Comparison of ENCODE assay signal across 9 mouse cellular contexts in the genomic region with DNA sequence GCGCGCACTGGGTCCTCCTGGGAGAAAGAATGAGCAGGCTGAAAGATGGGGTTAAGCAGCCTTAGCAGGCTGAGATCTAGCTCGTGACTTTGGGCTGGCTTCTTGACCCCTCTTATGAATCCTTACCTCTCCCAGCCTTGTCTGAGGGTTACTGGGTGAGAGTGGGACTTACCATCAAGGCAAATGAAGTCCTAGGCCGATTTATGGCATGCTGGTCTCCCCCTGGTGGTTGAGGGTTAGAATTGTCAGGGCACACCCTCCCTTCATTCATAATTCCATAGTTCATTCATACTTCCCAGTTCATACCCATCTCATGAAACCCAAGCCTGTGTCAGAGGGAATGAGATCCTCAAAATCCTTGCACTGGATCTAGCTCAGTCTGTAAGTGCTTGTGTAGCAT. TPM values are rescaled to one million over a fixed set of nuclear protein-coding genes. Genes with fewer than 3 reads are reported as not detected.
DNase-seq lines count a peak whose midpoint lies in the region; ATAC-seq and TF ChIP-seq lines count a peak whose summit lies in the region.
"Had no signal": no experiment of that assay in that cellular context is flagged by ENCODE, and none has a peak within 500 bp of the region (broad histone marks: within the 10 kb centered on the region; RNA-seq: fewer than 3 reads in every experiment).

No protein-coding gene starts in this region.

- H3K4me2 ChIP-seq in heart, embryonic 11.5 days = no peak overlapping the region

- no peak for TF ChIP-seq CTCF in thymus, adult 2 months (IDR thresholded peaks at IDR 0.05; ENCODE audit: borderline replicate concordance, control insufficient read depth, extremely low read depth, insufficient read depth, low read length, poor library complexity)
- peak; percentile 34; the same call in 1 of the 2 replicates for TF ChIP-seq CTCF in bone marrow macrophage, adult 2 months (IDR thresholded peaks at IDR 0.05; ENCODE audit: low read depth, low read length)

- no peak overlapping the region for H3K9ac ChIP-seq in heart, embryonic 11.5 days (ENCODE audit: low read depth, low read length)

- no peaks in the 10 kb centered on the region for H3K4me1 ChIP-seq in heart, embryonic 11.5 days (ENCODE audit: control insufficient read depth, insufficient read depth, low read length)
- H3K4me1 ChIP-seq in thymus, adult 2 months (replicated peaks; ENCODE audit: control insufficient read depth, insufficient read depth, low read length) = peaks cover 5% of the 10 kb centered on the region; the same call in 1 of the 2 replicates
- H3K4me1 ChIP-seq in bone marrow macrophage, adult 2 months (ENCODE audit: control insufficient read depth, insufficient read depth, low read length) = peaks cover 2% of the 10 kb centered on the region; the same call in 1 of the 2 replicates

- no peaks in the 10 kb centered on the region for H3K36me3 ChIP-seq in heart, embryonic 11.5 days (ENCODE audit: control insufficient read depth, insufficient read depth, low read length)
- H3K36me3 ChIP-seq in thymus, adult 2 months (ENCODE audit: control insufficient read depth, insufficient read depth, low read length) = no peaks in the 10 kb centered on the region

- no peak overlapping the region for H3K27ac ChIP-seq in heart, embryonic 11.5 days (ENCODE audit: low read depth, low read length)
- no peak overlapping the region for H3K27ac ChIP-seq in thymus, adult 2 months (ENCODE audit: control insufficient read depth, insufficient read depth, low read length)
- H3K27ac ChIP-seq in bone marrow macrophage, adult 2 months (ENCODE audit: insufficient read depth, low read depth, low read length) = no peak overlapping the region

- WGBS in heart, embryonic 11.5 days (ENCODE audit: insufficient replicate concordance) = 47% methylated on average over 4 of the region's 4 CpGs
- 55% methylated on average over 4 of the region's 4 CpGs for WGBS in thymus, adult 2 months

- no peak overlapping the region for H3K4me3 ChIP-seq in heart, embryonic 11.5 days (ENCODE audit: low read depth, low read length)
- H3K4me3 ChIP-seq in thymus, adult 2 months (ENCODE audit: control insufficient read depth, insufficient read depth, low read length) = no peak overlapping the region
- H3K4me3 ChIP-seq in bone marrow macrophage, adult 2 months (ENCODE audit: insufficient read depth, low read length) = no peak overlapping the region

- no peaks in the 10 kb centered on the region for H3K9me3 ChIP-seq in heart, embryonic 11.5 days (replicated peaks; ENCODE audit: control insufficient read depth, low read length)

- no peaks in the 10 kb centered on the region for H3K27me3 ChIP-seq in heart, embryonic 11.5 days (ENCODE audit: control insufficient read depth, insufficient read depth, low read length)
- H3K27me3 ChIP-seq in thymus, adult 2 months (ENCODE audit: control insufficient read depth, insufficient read depth, low read length) = no peaks in the 10 kb centered on the region; the same call in 1 of the 2 replicates

- ATAC-seq in heart, embryonic 11.5 days (replicated peaks; ENCODE audit: insufficient number of reproducible peaks, low FRiP score, low TSS enrichment) = no peak
- ATAC-seq in granulocyte monocyte progenitor cell, adult 5-6 weeks (replicated peaks; ENCODE audit: poor library complexity, severe bottlenecking) = peak; percentile 25; the same call in 1 of the 2 replicates
- peak; percentile 21; the same call in 1 of the 2 replicates for ATAC-seq in megakaryocyte-erythroid progenitor cell, adult 5-6 weeks (replicated peaks; ENCODE audit: low FRiP score, low TSS enrichment, poor library complexity, severe bottlenecking)
- no peak for ATAC-seq in monocyte, adult 5-6 weeks (replicated peaks; ENCODE audit: insufficient number of reproducible peaks, low FRiP score, low TSS enrichment, poor library complexity, severe bottlenecking)

- peak; percentile 73 for DNase-seq in heart, postnatal 4 days
- peak; percentile 54 for DNase-seq in thymus, adult 2 months
- no peak for DNase-seq in thymus, adult 18-20 months

- TF ChIP-seq POLR2A in thymus, adult 2 months (IDR thresholded peaks at IDR 0.05; ENCODE audit: control insufficient read depth, extremely low read depth, insufficient read depth, low read length, poor library complexity) = no peak
- no peak for TF ChIP-seq POLR2A in bone marrow macrophage, adult 2 months (IDR thresholded peaks at IDR 0.05; ENCODE audit: borderline replicate concordance, low read depth, low read length)

RNA-seq across cellular contexts. Expression of gene Gm5767, which starts 3.8 kb away (rescaled TPM):
- not detected for total RNA-seq in heart, postnatal 4 days (2021)
- not detected in 2 replicates for polyA plus RNA-seq in heart, embryonic 11.5 days (2014; fragmentation: Nextera tagmentation; extraction: Ambion mirVana)
- 1.1 TPM in 1 of 2 replicates, not detected in the other for polyA plus RNA-seq in thymus, adult 2 months (2012; rRNA removed)
- not detected in 2 replicates for polyA plus RNA-seq in bone marrow macrophage, adult 2 months (2012; ENCODE audit: insufficient read depth, insufficient read length, missing spikeins)
- total RNA-seq in granulocyte monocyte progenitor cell, adult 5-6 weeks (2014; fragmentation: Nextera tagmentation) = not detected in 2 replicates
- not detected in 2 replicates for total RNA-seq in granulocyte monocyte progenitor cell, adult 5-6 weeks (2017)
- not detected in 2 replicates for total RNA-seq in megakaryocyte-erythroid progenitor cell, adult 5-6 weeks (2014; fragmentation: Nextera tagmentation)
- not detected in 2 replicates for total RNA-seq in megakaryocyte-erythroid progenitor cell, adult 5-6 weeks (2017)
- 2.6 TPM in 1 of 3 replicates, not detected in the others for total RNA-seq in monocyte, adult 5-6 weeks (2017)
- polyA plus RNA-seq: lung, embryonic 16.5 days had no signal

RNA-seq across cellular contexts. Expression of gene Carhsp1, which starts 4.8 kb away (rescaled TPM):
- total RNA-seq in heart, postnatal 4 days (2021) = 10 to 100 TPM; 52.8 to 56.0 TPM
- 39.1 and 42.4 TPM in 2 replicates for polyA plus RNA-seq in heart, embryonic 11.5 days (2014; fragmentation: Nextera tagmentation; extraction: Ambion mirVana)
- polyA plus RNA-seq in thymus, adult 2 months (2012; rRNA removed) = 42.0 and 47.4 TPM in 2 replicates
- polyA plus RNA-seq in bone marrow macrophage, adult 2 months (2012; ENCODE audit: insufficient read depth, insufficient read length, missing spikeins) = 24.0 and 26.3 TPM in 2 replicates
- total RNA-seq in granulocyte monocyte progenitor cell, adult 5-6 weeks (2014; fragmentation: Nextera tagmentation) = 4.0 and 9.1 TPM in 2 replicates
- 3.9 and 6.2 TPM in 2 replicates for total RNA-seq in granulocyte monocyte progenitor cell, adult 5-6 weeks (2017)
- 28.8 and 32.5 TPM in 2 replicates for total RNA-seq in megakaryocyte-erythroid progenitor cell, adult 5-6 weeks (2014; fragmentation: Nextera tagmentation)
- 18.5 and 23.8 TPM in 2 replicates for total RNA-seq in megakaryocyte-erythroid progenitor cell, adult 5-6 weeks (2017)
- total RNA-seq in monocyte, adult 5-6 weeks (2017) = 21.1 to 24.1 TPM (median 21.4 TPM) in 3 replicates

RNA-seq across cellular contexts. Expression of gene Tmem186, which starts 39.3 kb away (rescaled TPM):
- 10 to 100 TPM; 12.7 to 13.1 TPM for total RNA-seq in heart, postnatal 4 days (2021)
- polyA plus RNA-seq in heart, embryonic 11.5 days (2014; fragmentation: Nextera tagmentation; extraction: Ambion mirVana) = 10.5 and 16.3 TPM in 2 replicates
- 18.5 and 20.8 TPM in 2 replicates for polyA plus RNA-seq in thymus, adult 2 months (2012; rRNA removed)
- 7.1 and 8.8 TPM in 2 replicates for polyA plus RNA-seq in bone marrow macrophage, adult 2 months (2012; ENCODE audit: insufficient read depth, insufficient read length, missing spikeins)
- total RNA-seq in granulocyte monocyte progenitor cell, adult 5-6 weeks (2014; fragmentation: Nextera tagmentation) = 9.1 and 10.4 TPM in 2 replicates
- total RNA-seq in granulocyte monocyte progenitor cell, adult 5-6 weeks (2017) = 13.9 and 21.9 TPM in 2 replicates
- 17.2 and 18.1 TPM in 2 replicates for total RNA-seq in megakaryocyte-erythroid progenitor cell, adult 5-6 weeks (2014; fragmentation: Nextera tagmentation)
- 12.5 and 22.9 TPM in 2 replicates for total RNA-seq in megakaryocyte-erythroid progenitor cell, adult 5-6 weeks (2017)
- total RNA-seq in monocyte, adult 5-6 weeks (2017) = 5.5 to 11.7 TPM (median 8.6 TPM) in 3 replicates

RNA-seq across cellular contexts. Expression of gene Pmm2, which starts 39.3 kb away (rescaled TPM):
- total RNA-seq in heart, postnatal 4 days (2021) = 10 to 100 TPM; 36.5 to 39.0 TPM
- 38.5 and 40.3 TPM in 2 replicates for polyA plus RNA-seq in heart, embryonic 11.5 days (2014; fragmentation: Nextera tagmentation; extraction: Ambion mirVana)
- 110 and 116 TPM in 2 replicates for polyA plus RNA-seq in thymus, adult 2 months (2012; rRNA removed)
- polyA plus RNA-seq in bone marrow macrophage, adult 2 months (2012; ENCODE audit: insufficient read depth, insufficient read length, missing spikeins) = 58.2 and 59.0 TPM in 2 replicates
- 59.0 and 70.4 TPM in 2 replicates for total RNA-seq in granulocyte monocyte progenitor cell, adult 5-6 weeks (2014; fragmentation: Nextera tagmentation)
- 45.5 and 59.1 TPM in 2 replicates for total RNA-seq in granulocyte monocyte progenitor cell, adult 5-6 weeks (2017)
- 54.8 and 74.7 TPM in 2 replicates for total RNA-seq in megakaryocyte-erythroid progenitor cell, adult 5-6 weeks (2014; fragmentation: Nextera tagmentation)
- 51.1 and 56.8 TPM in 2 replicates for total RNA-seq in megakaryocyte-erythroid progenitor cell, adult 5-6 weeks (2017)
- total RNA-seq in monocyte, adult 5-6 weeks (2017) = 54.1 to 79.6 TPM (median 75.7 TPM) in 3 replicates

Comparison
In these comparisons a context has a peak if more than half of its experiments do, and no peak if none do; other contexts are left out.
1. DNase-seq: peak in heart, postnatal 4 days (single experiment) and thymus, adult 2 months (single experiment); none in thymus, adult 18-20 months (0 of 2).
2. ATAC-seq: peak in granulocyte monocyte progenitor cell, adult 5-6 weeks (single experiment) and megakaryocyte-erythroid progenitor cell, adult 5-6 weeks (single experiment); none in heart, embryonic 11.5 days (single experiment) and monocyte, adult 5-6 weeks (single experiment).